ENCODE assay signal across 23 mouse cellular contexts in genomic region chr9:48790575-48790974, GRCm38 (mm10). TPM values are rescaled to one million over a fixed set of nuclear protein-coding genes. Genes with fewer than 3 reads are reported as not detected.
"Had no signal": no experiment of that assay in that cellular context is flagged by ENCODE, and none has a peak within 500 bp of the region (broad histone marks: within the 10 kb centered on the region; RNA-seq: fewer than 3 reads in every experiment).

No protein-coding gene starts in this region.

- H3K4me2 ChIP-seq: heart, embryonic 12.5 days; hindbrain, embryonic 12.5 days; hindbrain, embryonic 14.5 days; intestine, embryonic 15.5 days; limb, embryonic 13.5 days; limb, embryonic 15.5 days; liver, embryonic 12.5 days had no signal

- H3K9ac ChIP-seq: heart, embryonic 12.5 days; hindbrain, embryonic 12.5 days; hindbrain, embryonic 14.5 days; intestine, embryonic 15.5 days; limb, embryonic 13.5 days; limb, embryonic 15.5 days; liver, embryonic 12.5 days; liver, embryonic 14.5 days had no signal

- H3K4me3 ChIP-seq: heart, embryonic 10.5 days; heart, embryonic 12.5 days; hindbrain, embryonic 10.5 days; hindbrain, embryonic 12.5 days; intestine, embryonic 15.5 days; limb, embryonic 13.5 days; limb, embryonic 15.5 days; liver, embryonic 12.5 days had no signal

- DNase-seq: gastrocnemius, postnatal 25 days; heart, adult 18-20 months; heart, postnatal 10 days; heart, postnatal 4 days; kidney, adult 18-20 months; kidney, adult 8-10 months; kidney, postnatal 10 days; kidney, postnatal 25 days; kidney, postnatal 4 days; left cerebral cortex, postnatal 4 days had no signal

- H3K27ac ChIP-seq: heart, embryonic 10.5 days; hindbrain, embryonic 10.5 days; hindbrain, embryonic 12.5 days; hindbrain, embryonic 14.5 days; intestine, embryonic 15.5 days; limb, embryonic 13.5 days; limb, embryonic 15.5 days; liver, embryonic 12.5 days; liver, embryonic 14.5 days had no signal

- H3K36me3 ChIP-seq: heart, embryonic 10.5 days; heart, embryonic 12.5 days; hindbrain, embryonic 12.5 days; intestine, embryonic 15.5 days; limb, embryonic 13.5 days; limb, embryonic 15.5 days; liver, embryonic 12.5 days had no signal

- H3K27me3 ChIP-seq: hindbrain, embryonic 12.5 days; intestine, embryonic 15.5 days had no signal

- ATAC-seq: hindbrain, embryonic 16.5 days; inflammation-experienced regulatory T-cells, adult 6 months; intestine, embryonic 15.5 days; intestine, postnatal 0 days; liver, embryonic 12.5 days had no signal

- H3K9me3 ChIP-seq: heart, embryonic 10.5 days; heart, embryonic 12.5 days; hindbrain, embryonic 10.5 days; hindbrain, embryonic 12.5 days; intestine, embryonic 15.5 days; limb, embryonic 13.5 days; limb, embryonic 15.5 days; liver, embryonic 12.5 days had no signal

RNA-seq across cellular contexts. Expression of gene Zbtb16, which starts 45.4 kb away (rescaled TPM):
- polyA plus RNA-seq: inflammation-experienced regulatory T-cells, adult 6 months had no signal
